Mouse (Mus musculus) heart, postnatal 0 days (tissue): Measurements from ENCODE around the gene 2410004B18Rik. TPM values are rescaled to one million over a fixed set of nuclear protein-coding genes. Genes with fewer than 3 reads are reported as not detected.
"Not testable (repeated sequence)": the region's sequence is repeated elsewhere in the genome, so short reads cannot be mapped to it uniquely, and the experiment has no call there.

Experiments
- ATAC-seq: fragments of 200-750 bp; cut with Nextera tagmentation; 2 replicates; pipeline ENCODE4 v1.8.0; 2017; ENCODE audit warnings: low read depth, moderate number of reproducible peaks, moderate library complexity; ENCODE audit not compliant: insufficient read depth
- DNase-seq: peaks from one replicate; pipeline ENCODE4 v3.0.0-alpha.2; 2016; ENCODE audit warnings: low spot score
- H3K27ac ChIP-seq: fragments of 300-500 bp; sonication (generic); 2 replicates; pipeline ENCODE4 v1.5.1; 2014; ENCODE audit warnings: low read depth, mild to moderate bottlenecking
- H3K27me3 ChIP-seq: fragments of 300-500 bp; sonication (generic); 2 replicates; pipeline ENCODE4 v1.6.1; 2014; ENCODE audit warnings: low read length, mixed read lengths; ENCODE audit not compliant: control insufficient read depth, insufficient read depth
- H3K36me3 ChIP-seq: fragments of 300-500 bp; sonication (generic); replicated peaks from 2 replicates; pipeline ENCODE4 v1.6.1; 2014; ENCODE audit warnings: low read length, mixed read lengths; ENCODE audit not compliant: control insufficient read depth, insufficient read depth
- H3K4me1 ChIP-seq: fragments of 300-500 bp; sonication (generic); 2 replicates; pipeline ENCODE4 v1.6.1; 2014; ENCODE audit warnings: antibody characterized with exemption; ENCODE audit not compliant: control insufficient read depth, insufficient read depth
- H3K4me2 ChIP-seq: fragments of 300-500 bp; sonication (generic); 2 replicates; pipeline ENCODE4 v1.6.1; 2014; ENCODE audit warnings: low read depth, mild to moderate bottlenecking, low read length, moderate library complexity
- H3K4me3 ChIP-seq: fragments of 300-500 bp; sonication (generic); 2 replicates; pipeline ENCODE4 v1.5.1; 2014; ENCODE audit warnings: low read depth, low read length
- H3K9ac ChIP-seq: fragments of 300-500 bp; sonication (generic); replicated peaks from 2 replicates; pipeline ENCODE4 v1.6.1; 2014; ENCODE audit warnings: low read depth, low read length, mixed read lengths
- H3K9me3 ChIP-seq: fragments of 300-500 bp; sonication (generic); replicated peaks from 2 replicates; pipeline ENCODE4 v1.6.1; 2016; ENCODE audit warnings: low read length; ENCODE audit not compliant: control insufficient read depth
- CTCF ChIP-seq: IDR thresholded peaks from 2 replicates; pipeline ENCODE4 v1.5.1; 2016; ENCODE audit warnings: antibody characterized with exemption, control low read depth, low read depth
- EP300 ChIP-seq: IDR thresholded peaks from 2 replicates; pipeline ENCODE4 v1.6.1; 2016; ENCODE audit warnings: antibody characterized with exemption, low read depth
- WGBS: fragments of 180-500 bp; shearing (Covaris S2); extraction: QIAGEN DNeasy Blood & Tissue Kit; methylation state at CpG from one replicate; pipeline ENCODE4 v1.1.7; 2014; 5-methylcytosine and 5-hydroxymethylcytosine counted together
- polyA plus RNA-seq: library from polyadenylated mRNA; unstranded; fragments of >200 nt; fragmentation: Nextera tagmentation; extraction: Ambion mirVana; gene quantifications from 2 replicates; pipeline ENCODE4 v1.2.1, GENCODE M21; 2015
- total RNA-seq: library from RNA; depleted of rRNA; stranded (reverse); fragments of >200 nt; gene quantifications from 2 replicates; pipeline ENCODE4 v1.2.3, GENCODE M21; 2014; ENCODE audit warnings: low replicate concordance

2410004B18Rik gene
- total and polyA plus RNA-seq, 2 experiments from 2014 or later = 12.3 to 35.9 TPM

DNA sequence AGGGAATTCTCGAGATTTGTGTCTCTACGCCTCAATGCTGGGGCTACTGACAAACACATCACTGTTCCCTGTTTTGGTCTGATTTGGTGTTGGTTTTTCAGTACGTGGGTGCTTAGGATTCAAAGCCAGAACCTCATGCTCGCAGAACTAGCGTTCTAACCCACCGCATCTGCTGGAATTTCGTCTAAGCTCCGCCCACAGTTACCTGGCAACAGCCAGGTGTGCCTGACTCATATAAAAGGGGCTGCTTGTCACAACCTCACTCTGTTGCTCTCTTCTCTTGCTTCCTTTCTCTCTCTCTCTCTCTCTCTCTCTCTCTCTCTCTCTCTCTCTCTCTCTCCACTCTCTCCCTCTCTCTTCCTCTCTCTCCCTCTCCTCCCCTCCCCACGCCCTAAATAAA, 24.6 kb downstream of the 2410004B18Rik start:
- no peak overlapping the region for H3K9ac ChIP-seq
- H3K27me3 ChIP-seq = no peaks in the 10 kb centered on the region
- H3K27ac ChIP-seq = peak overlapping the region; percentile 96
- TF ChIP-seq EP300 (no peak), CTCF (no peak)
- ATAC-seq (no peak), DNase-seq (no peak)
- H3K4me3 ChIP-seq = no peak overlapping the region
- no peaks in the 10 kb centered on the region for H3K36me3 ChIP-seq
- no peak overlapping the region for H3K4me2 ChIP-seq
- peaks cover 36% of the 10 kb centered on the region for H3K4me1 ChIP-seq
- no peaks in the 10 kb centered on the region for H3K9me3 ChIP-seq
- 44% methylated on average over 9 of the region's 9 CpGs for WGBS

DNA sequence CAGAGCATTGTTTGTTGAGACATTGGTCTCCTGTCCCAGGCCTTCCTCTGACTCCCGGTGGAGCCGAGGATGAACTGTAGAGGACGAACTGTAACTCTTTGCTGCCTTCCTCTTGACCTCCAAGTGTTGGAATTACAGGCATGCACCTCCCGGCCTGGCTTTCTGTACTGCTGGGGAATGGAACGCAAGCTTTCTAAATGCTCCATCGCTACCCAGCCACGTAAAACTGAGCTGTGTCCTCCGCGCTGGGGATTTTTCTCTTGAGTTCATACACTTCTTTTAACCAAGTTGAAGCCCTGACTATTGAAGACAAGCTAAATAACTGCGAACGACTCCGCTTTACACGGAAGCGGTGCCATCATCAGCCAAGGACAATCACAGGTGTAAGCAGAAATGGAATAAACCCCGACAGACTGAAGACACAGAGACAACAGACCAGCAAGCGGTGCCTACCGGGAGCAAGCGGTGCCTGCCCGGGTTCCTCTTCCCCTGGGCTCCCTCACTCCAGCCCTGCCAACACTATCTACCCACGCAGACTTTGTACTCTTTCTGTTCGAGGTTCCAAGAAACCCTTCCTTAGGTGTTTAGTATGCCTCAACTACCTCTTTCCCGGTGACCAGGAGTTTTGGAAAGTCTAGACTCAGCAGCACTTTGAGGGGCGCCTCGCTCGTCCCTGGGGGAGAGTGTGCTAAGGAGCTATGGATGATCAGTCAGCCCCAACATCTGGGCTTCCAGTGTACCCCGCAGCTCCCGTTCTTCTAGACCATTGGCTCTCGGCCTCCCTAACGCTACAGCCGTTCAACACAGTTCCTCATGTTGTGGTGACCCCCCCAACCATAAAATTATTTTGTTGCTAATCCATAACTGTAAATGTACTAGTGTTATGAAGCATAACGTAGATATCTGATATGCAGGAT, 25.5 kb downstream of the 2410004B18Rik start:
- peak; percentile 55 for ATAC-seq
- Histone ChIP-seq H3K27me3 (no peaks in the 10 kb centered on the region), H3K9ac (peak overlapping the region; percentile 41), H3K4me3 (peak overlapping the region; percentile 19), H3K4me2 (peak overlapping the region; percentile 50), H3K4me1 (peaks cover 36% of the 10 kb centered on the region), H3K9me3 (no peaks in the 10 kb centered on the region), H3K27ac (peak overlapping the region; percentile 96), H3K36me3 (no peaks in the 10 kb centered on the region)
- TF ChIP-seq CTCF = no peak
- TF ChIP-seq EP300 = 0 out of 2 replicates have a peak, but pooled peaks have one; percentile 37
- 15% methylated on average over 31 of the region's 31 CpGs for WGBS
- DNase-seq = peak; percentile 67

DNA sequence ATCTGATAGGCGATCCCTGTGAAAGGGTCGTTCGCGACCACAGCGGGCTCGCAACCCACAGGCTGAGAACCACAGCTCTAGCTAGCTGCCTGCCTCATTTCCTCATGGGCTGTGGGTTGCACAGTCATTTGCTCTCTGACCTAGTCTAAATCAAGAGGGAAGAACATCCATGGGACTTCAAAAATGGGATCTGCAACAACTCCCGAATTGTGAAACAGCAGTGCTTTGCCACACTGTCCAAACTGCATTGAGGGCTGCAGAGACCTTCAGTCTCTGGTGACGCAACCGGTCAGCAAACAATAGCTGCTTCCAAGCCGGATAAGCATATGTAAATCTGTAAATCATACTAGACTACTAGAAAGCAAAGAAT, 26.2 kb downstream of the 2410004B18Rik start:
- Histone ChIP-seq H3K27me3 (no peaks in the 10 kb centered on the region), H3K9ac (peak overlapping the region; percentile 41), H3K4me1 (peaks cover 36% of the 10 kb centered on the region), H3K36me3 (no peaks in the 10 kb centered on the region), H3K9me3 (no peaks in the 10 kb centered on the region), H3K4me3 (peak overlapping the region; percentile 19), H3K27ac (peak overlapping the region; percentile 96), H3K4me2 (peak overlapping the region; percentile 50)
- peak; percentile 31 for ATAC-seq
- TF ChIP-seq CTCF (no peak), EP300 (no peak)
- DNase-seq = peak; percentile 77
- 16% methylated on average over 10 of the region's 10 CpGs for WGBS

GRCm38 (mm10) chr3:145964473-145964872, 26.7 kb downstream of the 2410004B18Rik start:
- peak overlapping the region; percentile 19; the same call in 1 of the 2 replicates for H3K4me3 ChIP-seq
- 1% methylated on average over 10 of the region's 10 CpGs for WGBS
- DNase-seq (peak; percentile 90), ATAC-seq (peak; percentile 71)
- H3K4me1 ChIP-seq = peaks cover 39% of the 10 kb centered on the region
- H3K9ac ChIP-seq = peak overlapping the region; percentile 41
- H3K27me3 ChIP-seq = no peaks in the 10 kb centered on the region
- no peaks in the 10 kb centered on the region for H3K36me3 ChIP-seq
- no peaks in the 10 kb centered on the region for H3K9me3 ChIP-seq
- peak overlapping the region; percentile 50 for H3K4me2 ChIP-seq
- peak; percentile 57 for TF ChIP-seq EP300
- TF ChIP-seq CTCF = no peak
- peak overlapping the region; percentile 96 for H3K27ac ChIP-seq

GRCm38 (mm10) chr3:145965583-145965982, 27.8 kb downstream of the 2410004B18Rik start:
- not testable (repeated sequence) for H3K9ac ChIP-seq, DNase-seq, H3K9me3 ChIP-seq, H3K4me3 ChIP-seq, H3K27me3 ChIP-seq, ATAC-seq, H3K36me3 ChIP-seq, H3K4me2 ChIP-seq
- H3K4me1 ChIP-seq = peaks cover 35% of the 10 kb centered on the region
- peak overlapping the region; percentile 96 for H3K27ac ChIP-seq
- WGBS = 71% methylated on average over 3 of the region's 3 CpGs
